ENCODE assay signal across 10 mouse cellular contexts in genomic region chr7:124319451-124319850, GRCm38 (mm10).
DNase-seq lines count a peak whose midpoint lies in the region.
"Had no signal": no experiment of that assay in that cellular context is flagged by ENCODE, and none has a peak within 500 bp of the region (broad histone marks: within the 10 kb centered on the region; RNA-seq: fewer than 3 reads in every experiment).

No protein-coding gene starts in this region.

- DNase-seq in testis, postnatal 14 days (ENCODE audit: low spot score): peak; percentile 6
- DNase-seq in testis, postnatal 10 days (ENCODE audit: low spot score): no peak
- peak; percentile 5 to 11 for DNase-seq in frontal cortex, postnatal 10 days (ENCODE audit: low spot score in 2 of 2)
- DNase-seq in left cerebral cortex, adult 11 months (ENCODE audit: low spot score): peak; percentile 33
- peak; percentile 36 for DNase-seq in skeletal muscle tissue, adult 2 months (ENCODE audit: low read depth, low spot score)
- no peak for DNase-seq in adrenal gland, adult (ENCODE audit: inconsistent age in 2 of 2, low spot score in 1 of 2)
- no peak for DNase-seq in lung, postnatal 14 days
- no peak for DNase-seq in kidney, postnatal 10 days
- DNase-seq: lung, postnatal 36 days; retina, postnatal 1 day had no signal

Comparison
In these comparisons a context has a peak if more than half of its experiments do, and no peak if none do; other contexts are left out.
1. DNase-seq: peak in testis, postnatal 14 days (single experiment), frontal cortex, postnatal 10 days (2 of 2), left cerebral cortex, adult 11 months (single experiment) and skeletal muscle tissue, adult 2 months (single experiment); none in testis, postnatal 10 days (single experiment), adrenal gland, adult (0 of 2), lung, postnatal 14 days (single experiment) and kidney, postnatal 10 days (single experiment).